Mouse (Mus musculus) embryonic stem cell, embryonic (primary cell): ENCODE results near the gene Smbd1.

ENCODE experiments used
- CTCF ChIA-PET, 4 experiments: fragments of 300-600 bp in 2 of 4; fragments of 350-600 bp in 2 of 4; sonication (Branson Sonifier 250); formaldehyde crosslinking; loops; one replicate each; lab custom pipeline; 2022; ENCODE audit warnings: inconsistent platforms in 2 of 4; lab: Charles Lee
- POLR2A ChIA-PET, 4 experiments: fragments of 300-600 bp in 2 of 4; fragments of 350-600 bp in 2 of 4; sonication (Branson Sonifier 250); formaldehyde crosslinking; loops; one replicate each; lab custom pipeline; 2022; ENCODE audit warnings: antibody characterized with exemption in 4 of 4, inconsistent platforms in 1 of 4; lab: Charles Lee

The Smbd1 gene

DNA sequence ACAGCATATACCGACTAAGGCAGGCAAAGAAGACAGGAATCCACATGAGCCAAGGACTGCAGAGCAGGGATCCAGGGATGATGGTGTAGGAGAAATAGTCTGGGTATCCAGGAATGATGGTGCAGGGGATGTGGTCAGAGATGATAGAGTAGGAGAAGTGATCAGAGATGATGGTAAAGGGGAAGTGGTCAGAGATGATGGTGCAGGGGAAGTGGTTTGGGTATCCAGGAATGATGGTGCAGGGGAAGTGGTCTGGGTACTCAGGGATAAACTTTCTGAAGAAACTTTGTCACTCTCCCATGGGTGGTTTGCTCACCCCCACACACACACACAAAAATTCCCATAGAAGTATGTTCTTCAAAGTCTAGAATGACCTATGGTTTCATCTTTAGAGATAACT lies 15.1 kb downstream of the Smbd1 start:
- CTCF ChIA-PET: interaction anchor here in 1 of 4 experiments (0.9 kb wide), 1 partner anchor 80 kb away, joined by 3 read pairs; no protein-coding TSS in a partner anchor
- POLR2A ChIA-PET: no interaction called here

- POLR2A ChIA-PET: interaction anchor here in 1 of 4 experiments (0.6 to 1.0 kb wide), 2 partner anchors 12 to 16 kb away, joined by 3 read pairs; no protein-coding TSS in a partner anchor
- CTCF ChIA-PET: no interaction called here
Observed at GRCm38 (mm10) chr16:32790056-32790455, 20.2 kb downstream of the Smbd1 start.

DNA sequence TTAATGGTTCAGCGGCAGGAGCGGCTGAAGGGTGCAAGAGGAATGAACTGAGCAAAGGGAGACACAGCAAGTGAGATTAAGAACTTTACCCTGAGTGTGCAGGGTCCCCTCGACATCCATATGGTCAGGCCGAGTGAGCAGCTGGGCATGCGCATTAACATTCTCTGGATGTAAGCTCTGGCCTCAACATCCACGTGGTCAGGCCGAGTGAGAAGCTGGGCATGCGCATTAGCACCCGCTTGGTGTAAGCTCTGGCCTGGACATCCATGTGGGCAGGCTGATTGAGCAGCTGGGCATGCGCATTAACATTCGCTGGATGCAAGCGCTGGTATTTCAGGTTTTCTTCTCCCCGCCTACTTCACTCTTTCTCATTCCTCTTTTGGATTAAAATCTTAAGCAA lies 25.4 kb downstream of the Smbd1 start:
- ChIA-PET CTCF (interaction anchor here in 1 of 4 experiments (0.8 to 1.0 kb wide), 2 partner anchors 29 to 69 kb away, joined by 3 to 4 read pairs; no protein-coding TSS in a partner anchor), POLR2A (interaction anchor here in 2 of 4 experiments (0.5 to 1.3 kb wide), 3 partner anchors 19 to 290 kb away, joined by 3 to 5 read pairs (median 3); no protein-coding TSS in a partner anchor)

DNA sequence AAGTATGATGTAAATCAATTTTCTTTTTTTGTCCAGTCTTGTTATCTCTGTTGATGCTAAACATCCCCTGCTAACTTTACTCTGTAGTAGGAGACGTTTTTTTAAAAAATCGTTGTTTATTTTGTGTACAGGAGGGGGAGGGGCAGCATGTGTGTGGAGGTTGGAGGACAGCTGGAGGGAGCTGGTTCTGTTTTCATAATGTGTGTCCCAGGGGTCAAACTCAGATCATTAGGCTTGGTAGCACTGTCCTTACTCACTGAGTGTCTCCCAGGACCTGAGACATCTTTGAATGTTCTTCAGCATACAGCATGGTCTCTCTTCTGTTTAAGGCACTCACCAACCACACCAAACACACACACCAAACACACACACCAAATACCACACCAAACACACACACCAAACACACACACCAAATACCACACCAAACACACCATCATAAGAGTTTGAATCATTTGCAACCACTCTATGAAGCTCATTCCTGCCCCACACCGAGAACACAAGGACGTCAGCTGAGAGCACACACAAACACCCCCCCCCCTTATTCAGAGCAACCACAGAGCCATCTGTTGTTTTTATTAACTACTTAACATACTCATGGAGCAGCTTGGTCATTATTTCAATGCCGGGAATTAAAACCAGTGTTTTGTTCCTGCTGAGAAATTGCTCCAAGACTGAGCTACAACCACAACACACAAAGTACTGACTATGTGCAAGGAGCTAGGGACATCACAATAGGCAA lies 26.8 kb downstream of the Smbd1 start:
- ChIA-PET POLR2A (interaction anchor here in 2 of 4 experiments (0.7 to 1.1 kb wide), 3 partner anchors 13 to 126 kb away, joined by 3 to 13 read pairs (median 5); no protein-coding TSS in a partner anchor), CTCF (interaction anchor here in 3 of 4 experiments (0.6 to 0.7 kb wide), 3 partner anchors 43 to 351 kb away, joined by 3 to 6 read pairs (median 3); no protein-coding TSS in a partner anchor)

- POLR2A ChIA-PET: no interaction called here
- CTCF ChIA-PET: interaction anchor here in 1 of 4 experiments (1.0 kb wide), 1 partner anchor 74 kb away, joined by 4 read pairs; no protein-coding TSS in a partner anchor
Observed at GRCm38 (mm10) chr16:32778956-32779355, 31.3 kb downstream of the Smbd1 start.

GRCm38 (mm10) chr16:32776676-32777075 lies 33.6 kb downstream of the Smbd1 start:
- ChIA-PET CTCF (interaction anchor here in 2 of 4 experiments (0.5 to 0.6 kb wide), 3 partner anchors 13 to 890 kb away, joined by 3 to 5 read pairs (median 5); no protein-coding TSS in a partner anchor), POLR2A (no interaction called here)

DNA sequence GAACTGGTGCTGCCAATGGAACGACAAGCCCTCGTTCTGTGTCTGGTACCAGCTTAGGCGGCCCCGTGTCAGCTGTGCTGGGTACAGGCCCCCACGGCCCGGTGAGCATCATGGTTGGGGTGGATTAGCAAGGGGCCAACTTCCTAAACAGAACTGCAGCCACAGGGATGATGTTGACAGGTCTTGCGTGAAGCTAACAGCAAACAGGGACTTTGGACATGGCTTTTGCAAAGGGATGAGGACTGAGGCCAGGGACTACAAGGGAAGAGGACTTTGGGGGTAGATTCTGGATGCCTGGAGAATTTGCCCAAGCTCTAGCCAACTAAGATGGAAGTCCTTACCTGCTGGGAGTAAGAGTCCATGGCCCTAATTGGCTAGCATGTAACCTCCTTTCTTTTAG lies 43.4 kb downstream of the Smbd1 start:
- ChIA-PET POLR2A (no interaction called here), CTCF (no interaction called here)

DNA sequence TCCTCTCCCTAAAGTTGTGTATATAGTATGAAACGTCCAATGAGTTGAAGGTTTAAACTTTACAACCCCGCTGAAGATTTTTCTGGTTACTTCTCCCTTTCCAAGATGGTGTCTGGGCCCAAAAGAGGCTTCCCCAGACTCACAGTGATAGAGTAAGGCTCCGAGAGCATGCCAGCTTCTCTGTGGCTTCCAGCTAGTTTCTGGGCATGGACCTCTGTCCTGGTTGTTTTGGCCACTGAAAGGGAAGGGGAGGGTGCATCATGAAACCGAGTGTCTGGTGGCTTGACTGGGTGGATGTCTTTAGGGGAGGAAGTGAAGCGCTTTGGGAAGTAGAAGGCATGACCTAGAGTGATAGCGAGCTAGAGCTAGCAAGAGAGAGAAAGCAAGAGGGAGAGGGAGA lies 45.3 kb downstream of the Smbd1 start:
- POLR2A ChIA-PET: interaction anchor here in 3 of 4 experiments (0.8 to 1.9 kb wide), 4 partner anchors 67 to 292 kb away, joined by 3 to 10 read pairs (median 4); partner anchors contain the start of genes Iqcg (in 3 of the 3) and Rpl35a (in 2 of the 3)
- CTCF ChIA-PET: interaction anchor here in 1 of 4 experiments (1.6 kb wide), 1 partner anchor 49 kb away, joined by 4 read pairs; no protein-coding TSS in a partner anchor

- POLR2A ChIA-PET: interaction anchor here in 3 of 4 experiments (1.2 to 1.9 kb wide), 3 partner anchors 24 to 292 kb away, joined by 3 to 10 read pairs (median 3); partner anchors contain the start of genes Iqcg (in 2 of the 3) and Rpl35a (in 2 of the 3)
- CTCF ChIA-PET: interaction anchor here in 1 of 4 experiments (1.6 kb wide), 1 partner anchor 49 kb away, joined by 4 read pairs; no protein-coding TSS in a partner anchor
Observed at GRCm38 (mm10) chr16:32764550-32764949, 45.7 kb downstream of the Smbd1 start.
